Mouse (Mus musculus): ENCODE results near the gene Oxt.

Oxt gene

DNA sequence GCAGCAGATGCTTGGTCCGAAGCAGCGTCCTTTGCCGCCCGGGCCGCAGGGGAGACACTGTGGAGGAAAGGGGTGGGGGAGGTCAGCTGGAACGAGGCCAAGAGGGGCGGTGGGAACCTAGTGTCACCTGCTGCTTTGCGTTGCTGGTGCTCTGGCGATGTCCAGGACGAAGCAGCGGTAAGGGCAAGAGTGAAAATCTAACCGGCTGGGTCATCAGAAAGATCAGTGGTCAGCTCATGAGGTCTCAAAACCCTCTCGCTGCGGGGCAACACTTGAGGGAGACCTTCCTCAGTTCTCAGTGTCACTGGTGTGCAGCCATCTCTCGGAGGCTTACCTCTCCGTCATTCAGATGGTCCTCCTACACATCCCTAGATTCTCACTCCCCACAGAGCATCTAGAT, 5.2 kb downstream of the Oxt start:
- DNase-seq: no peak

DNA sequence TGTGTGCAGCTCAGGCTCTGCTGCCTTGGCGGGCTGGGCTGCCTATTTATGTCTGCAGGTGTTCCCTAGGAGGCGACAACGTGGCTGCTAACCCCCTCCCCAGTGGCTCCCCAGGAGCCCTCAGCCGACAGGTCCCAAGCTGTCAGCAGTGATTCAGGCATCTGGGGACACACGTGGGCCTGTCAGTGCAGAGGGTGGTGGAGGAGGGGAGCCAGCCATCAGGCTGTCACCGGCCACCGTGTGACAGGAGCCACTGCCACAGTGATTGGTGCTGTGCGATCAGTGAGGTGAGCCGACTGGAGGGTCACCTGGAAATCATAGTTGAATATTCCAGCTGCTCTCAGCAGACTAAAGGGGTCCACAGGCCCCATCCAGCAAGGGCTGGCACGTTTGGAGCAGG, 6.6 kb downstream of the Oxt start, which contains the start of gene Avp:
Gene Avp, minus strand, starts transcription at position 3 of the 400 bp plus-strand sequence.
- DNase-seq: no peak

DNA sequence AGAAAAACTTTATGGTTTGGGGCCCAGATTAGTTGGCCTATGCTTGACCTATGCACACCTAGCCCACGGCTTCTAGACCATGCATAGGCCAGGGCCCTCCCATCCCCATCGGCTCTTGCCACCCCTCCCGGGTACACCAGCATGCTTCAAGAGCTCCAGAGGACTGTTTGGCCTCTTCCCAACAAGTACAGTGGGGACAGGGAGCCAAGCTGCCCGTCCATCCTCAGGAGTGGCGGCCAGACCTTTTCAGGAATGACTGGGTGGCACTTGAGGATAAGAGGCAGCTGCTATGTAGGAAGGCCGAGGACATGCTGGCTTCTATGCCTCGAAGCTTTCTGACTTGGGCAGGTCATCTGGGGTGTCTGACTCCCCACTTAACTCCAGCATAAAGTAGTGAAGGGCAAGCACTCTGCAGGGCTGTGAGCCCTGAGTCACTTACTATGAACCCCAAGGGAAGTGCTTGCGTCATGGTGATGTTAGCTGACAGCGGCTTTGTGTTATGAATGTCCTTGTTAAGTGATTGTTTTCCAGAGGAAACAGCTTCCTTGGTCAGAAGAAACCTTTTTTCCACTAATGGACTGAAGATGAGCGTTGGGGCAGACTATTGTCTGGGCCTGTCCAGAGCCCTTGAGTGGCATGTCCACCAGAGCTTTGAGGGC, 8.1 kb downstream of the Oxt start:
- no peak for DNase-seq

- no peak for DNase-seq
These were observed 10.0 kb downstream of the Oxt start for GRCm38 (mm10) chr2:130586016-130586415.

DNA sequence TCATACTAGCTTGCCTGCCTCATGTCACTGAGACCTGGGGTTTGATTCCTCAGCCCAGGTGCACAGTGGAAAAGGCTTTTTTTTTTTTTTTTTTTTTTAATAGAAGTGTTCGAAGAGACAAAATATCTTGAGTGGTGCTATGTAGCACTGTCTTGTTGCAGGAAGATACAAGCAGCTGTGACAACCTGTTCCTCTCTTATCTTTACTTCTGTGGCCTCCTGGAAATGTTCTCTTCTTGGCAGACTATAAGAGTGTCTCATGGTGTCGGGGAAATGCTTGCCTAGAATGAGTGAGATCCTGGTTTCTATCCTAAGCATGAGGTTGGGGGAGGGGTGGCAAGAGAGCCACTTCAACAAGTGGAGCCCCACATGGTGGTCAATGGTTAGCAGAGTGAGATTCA, 12.4 kb downstream of the Oxt start:
- no peak for DNase-seq

DNA sequence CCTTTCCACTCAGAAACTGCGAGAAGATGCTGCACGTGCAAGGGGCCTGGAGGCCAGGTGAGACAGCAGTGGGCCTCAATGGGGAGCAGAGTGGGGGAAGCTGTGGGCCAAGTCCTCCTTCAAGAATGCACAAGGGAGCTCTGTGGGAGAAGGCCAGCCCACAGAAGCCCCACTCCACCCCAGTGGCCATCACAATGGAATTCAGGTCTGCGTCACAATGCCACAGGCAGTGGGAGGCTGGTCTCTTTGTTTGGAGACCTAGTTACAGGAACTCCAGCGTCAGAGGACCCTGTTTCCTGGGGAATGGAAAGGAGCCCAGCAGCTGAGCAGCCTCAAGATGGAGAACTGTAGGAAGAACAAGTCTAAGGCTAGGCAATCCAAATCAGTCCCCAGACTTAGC, 13.2 kb downstream of the Oxt start:
- no peak for DNase-seq

- DNase-seq: no peak
These were observed 13.8 kb downstream of the Oxt start for GRCm38 (mm10) chr2:130589761-130590160.

DNA sequence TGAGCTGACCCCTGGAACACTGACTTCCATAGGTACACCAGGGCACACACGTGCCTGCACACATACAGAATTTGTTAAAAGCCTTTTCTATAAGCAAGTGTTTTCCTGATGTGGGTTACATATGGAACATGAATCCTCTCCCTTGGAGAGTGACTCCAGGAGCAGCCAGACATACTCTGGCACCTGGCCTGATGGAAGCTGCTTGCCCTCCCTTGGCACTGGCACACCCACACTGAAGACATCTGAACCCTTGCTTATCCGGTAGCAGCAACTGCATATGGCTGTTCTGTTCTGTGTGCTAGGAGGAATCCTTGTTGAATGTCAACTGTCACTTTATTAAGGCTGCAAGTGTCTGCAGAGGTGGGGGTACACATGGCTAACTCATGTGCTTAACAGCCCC, 15.0 kb downstream of the Oxt start:
- DNase-seq: no peak

- DNase-seq: no peak
These were observed 19.6 kb downstream of the Oxt start for GRCm38 (mm10) chr2:130595596-130595995.

- peak; percentile 38 to 46 for DNase-seq
These were observed 21.6 kb downstream of the Oxt start for GRCm38 (mm10) chr2:130597601-130598010.

GRCm38 (mm10) chr2:130598399-130598798, 22.4 kb downstream of the Oxt start:
- DNase-seq: no peak

DNA sequence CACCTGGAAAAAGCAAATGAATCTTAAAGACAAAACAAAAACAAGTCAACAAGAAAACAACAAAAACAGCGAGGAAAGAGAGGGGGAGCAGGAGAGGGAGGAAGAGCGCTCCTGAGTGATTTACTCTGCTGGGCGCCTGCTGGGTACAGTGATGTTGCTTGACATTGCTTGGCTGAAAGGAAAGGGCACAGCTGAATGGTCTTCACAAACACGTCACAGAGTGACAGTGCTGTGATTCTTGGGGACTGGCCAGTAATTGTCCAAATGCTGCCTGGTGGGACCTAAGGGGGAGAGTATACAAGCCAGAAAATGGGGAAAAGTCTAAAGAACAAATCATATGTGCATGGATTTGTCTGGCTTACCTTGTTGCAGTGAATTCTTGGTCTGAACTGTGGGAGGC, 26.2 kb downstream of the Oxt start:
- no peak for DNase-seq

DNA sequence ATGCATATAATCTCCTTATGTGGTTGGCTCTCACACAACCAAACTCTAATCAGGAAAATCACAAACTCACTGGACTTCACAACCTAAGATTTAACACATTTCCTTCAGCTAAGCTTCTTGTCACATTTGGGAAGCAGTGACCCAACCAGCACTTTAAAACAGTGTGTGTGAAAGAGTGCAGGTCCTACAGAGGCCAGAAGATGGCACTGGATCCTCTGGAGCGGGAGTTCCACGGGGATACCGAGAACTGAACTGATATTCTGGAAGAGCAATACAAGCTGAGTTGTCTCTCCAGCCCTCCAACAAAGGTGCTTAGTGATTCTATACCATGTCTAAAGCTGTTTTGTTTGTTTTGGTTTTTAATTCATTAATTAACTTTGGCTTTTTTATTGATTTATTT, 37.1 kb downstream of the Oxt start:
- peak; percentile 47 to 48 for DNase-seq

DNA sequence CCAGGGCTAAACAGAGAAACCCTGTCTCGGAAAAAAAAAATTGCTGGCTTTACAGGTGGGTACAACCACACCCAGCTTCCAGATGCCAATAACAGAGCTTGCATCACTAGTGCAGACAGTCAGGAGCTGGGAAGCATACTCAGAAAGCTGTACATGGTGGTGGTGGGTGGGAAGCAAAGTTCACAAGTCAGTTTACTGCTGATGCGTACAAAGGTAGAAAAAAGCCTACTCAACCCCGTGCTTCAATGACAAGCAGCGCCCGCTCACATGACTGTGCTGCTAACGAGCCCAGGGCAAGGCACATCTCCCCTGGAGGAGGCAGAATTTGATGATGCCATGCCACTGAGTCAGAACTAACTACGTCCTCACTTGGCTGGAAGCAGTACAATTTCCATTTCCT, 43.0 kb downstream of the Oxt start:
- no peak for DNase-seq

All from cerebellum, adult 18-20 months (tissue).